In genomic region chr2:72324436-72324835, GRCm38 (mm10) we compare ENCODE assay signal across 21 mouse cellular contexts. TPM values are rescaled to one million over a fixed set of nuclear protein-coding genes. Genes with fewer than 3 reads are reported as not detected.
DNase-seq lines count a peak whose midpoint lies in the region; ATAC-seq and TF ChIP-seq lines count a peak whose summit lies in the region.
"Had no signal": no experiment of that assay in that cellular context is flagged by ENCODE, and none has a peak within 500 bp of the region (broad histone marks: within the 10 kb centered on the region; RNA-seq: fewer than 3 reads in every experiment).

No protein-coding gene starts in this region.

- ATAC-seq in forebrain, embryonic 16.5 days, result no peak
- no peak for ATAC-seq in forebrain, embryonic 11.5 days (replicated peaks; ENCODE audit: low FRiP score)
- no peak for ATAC-seq in hindbrain, embryonic 15.5 days (ENCODE audit: low FRiP score, low read depth)
- ATAC-seq in hindbrain, embryonic 12.5 days (ENCODE audit: low FRiP score), result no peak
- ATAC-seq in midbrain, postnatal 0 days (ENCODE audit: low FRiP score), result no peak
- no peak for ATAC-seq in midbrain, embryonic 16.5 days
- ATAC-seq: liver, postnatal 0 days had no signal

- WGBS in forebrain, embryonic 16.5 days, result 38% methylated on average over 12 of the region's 12 CpGs
- WGBS in forebrain, embryonic 11.5 days, result 73% methylated on average over 12 of the region's 12 CpGs
- 53% methylated on average over 12 of the region's 12 CpGs for WGBS in hindbrain, embryonic 15.5 days
- 69% methylated on average over 12 of the region's 12 CpGs for WGBS in hindbrain, embryonic 12.5 days
- 40% methylated on average over 12 of the region's 12 CpGs for WGBS in midbrain, postnatal 0 days
- 42% methylated on average over 12 of the region's 12 CpGs for WGBS in midbrain, embryonic 16.5 days

- no peaks in the 10 kb centered on the region for H3K27me3 ChIP-seq in forebrain, embryonic 16.5 days (replicated peaks; ENCODE audit: control insufficient read depth, insufficient read depth, low read length)
- H3K27me3 ChIP-seq in forebrain, embryonic 11.5 days (ENCODE audit: control insufficient read depth, insufficient read depth, low read length), result no peaks in the 10 kb centered on the region
- H3K27me3 ChIP-seq in hindbrain, embryonic 15.5 days, result no peaks in the 10 kb centered on the region
- H3K27me3 ChIP-seq in hindbrain, embryonic 12.5 days, result no peaks in the 10 kb centered on the region
- H3K27me3 ChIP-seq in midbrain, postnatal 0 days (ENCODE audit: insufficient read depth, low read length), result no peaks in the 10 kb centered on the region
- no peaks in the 10 kb centered on the region for H3K27me3 ChIP-seq in midbrain, embryonic 16.5 days (ENCODE audit: control insufficient read depth, insufficient read depth, low read depth, low read length)
- H3K27me3 ChIP-seq: CH12.LX; heart, embryonic 15.5 days; midbrain, embryonic 12.5 days; neural tube, embryonic 15.5 days had no signal

- H3K4me2 ChIP-seq in forebrain, embryonic 16.5 days (ENCODE audit: low read length), result peak overlapping the region; percentile 31
- no peak overlapping the region for H3K4me2 ChIP-seq in forebrain, embryonic 11.5 days (ENCODE audit: low read depth, low read length, severe bottlenecking)
- H3K4me2 ChIP-seq in hindbrain, embryonic 15.5 days, result peak overlapping the region; percentile 39; the same call in 1 of the 2 replicates
- no peak overlapping the region for H3K4me2 ChIP-seq in hindbrain, embryonic 12.5 days (replicated peaks)
- peak overlapping the region; percentile 4; the same call in 1 of the 2 replicates for H3K4me2 ChIP-seq in midbrain, postnatal 0 days (ENCODE audit: low read depth, low read length, poor library complexity, severe bottlenecking)
- H3K4me2 ChIP-seq in midbrain, embryonic 16.5 days (ENCODE audit: low read length), result no peak overlapping the region
- H3K4me2 ChIP-seq: heart, embryonic 15.5 days; midbrain, embryonic 12.5 days; neural tube, embryonic 15.5 days had no signal

- H3K4me1 ChIP-seq in forebrain, embryonic 16.5 days (replicated peaks; ENCODE audit: control insufficient read depth, insufficient read depth, low read length), result 0 out of 2 replicates have a peak, but pooled peaks cover 3% of the 10 kb centered on the region
- H3K4me1 ChIP-seq in forebrain, embryonic 11.5 days (replicated peaks; ENCODE audit: control insufficient read depth, insufficient read depth, low read length), result 0 out of 2 replicates have a peak, but pooled peaks cover 2% of the 10 kb centered on the region
- peaks cover 25% of the 10 kb centered on the region for H3K4me1 ChIP-seq in hindbrain, embryonic 15.5 days (replicated peaks)
- peaks cover 9% of the 10 kb centered on the region for H3K4me1 ChIP-seq in hindbrain, embryonic 12.5 days
- no peaks in the 10 kb centered on the region; the same call in 1 of the 2 replicates for H3K4me1 ChIP-seq in midbrain, postnatal 0 days (ENCODE audit: insufficient read depth, low read length)
- H3K4me1 ChIP-seq in midbrain, embryonic 16.5 days (ENCODE audit: control insufficient read depth, insufficient read depth, low read length), result peaks cover 15% of the 10 kb centered on the region

- no peak overlapping the region for H3K27ac ChIP-seq in forebrain, embryonic 16.5 days (ENCODE audit: low read length)
- H3K27ac ChIP-seq in forebrain, embryonic 11.5 days (ENCODE audit: low read depth, low read length), result no peak overlapping the region
- no peak overlapping the region for H3K27ac ChIP-seq in hindbrain, embryonic 15.5 days (replicated peaks)
- H3K27ac ChIP-seq in hindbrain, embryonic 12.5 days, result no peak overlapping the region
- H3K27ac ChIP-seq in midbrain, postnatal 0 days (ENCODE audit: low read depth, low read length), result no peak overlapping the region
- H3K27ac ChIP-seq in midbrain, embryonic 16.5 days (ENCODE audit: low read length), result no peak overlapping the region
- H3K27ac ChIP-seq: heart, embryonic 15.5 days; midbrain, embryonic 12.5 days; neural tube, embryonic 15.5 days had no signal

- H3K4me3 ChIP-seq in forebrain, embryonic 16.5 days (replicated peaks; ENCODE audit: low read length), result no peak overlapping the region
- H3K4me3 ChIP-seq in forebrain, embryonic 11.5 days (ENCODE audit: low read depth, low read length), result no peak overlapping the region
- no peak overlapping the region for H3K4me3 ChIP-seq in hindbrain, embryonic 15.5 days
- no peak overlapping the region for H3K4me3 ChIP-seq in hindbrain, embryonic 12.5 days
- H3K4me3 ChIP-seq in midbrain, postnatal 0 days (ENCODE audit: low read depth, low read length), result no peak overlapping the region
- no peak overlapping the region for H3K4me3 ChIP-seq in midbrain, embryonic 16.5 days (ENCODE audit: low read depth, low read length)
- H3K4me3 ChIP-seq: heart, embryonic 15.5 days; midbrain, embryonic 12.5 days; neural tube, embryonic 15.5 days had no signal

- no peak for TF ChIP-seq CTCF in midbrain, postnatal 0 days (IDR thresholded peaks at IDR 0.05)

- H3K9ac ChIP-seq in forebrain, embryonic 16.5 days (replicated peaks; ENCODE audit: low read depth, low read length), result no peak overlapping the region
- no peak overlapping the region for H3K9ac ChIP-seq in forebrain, embryonic 11.5 days (ENCODE audit: low read length)
- H3K9ac ChIP-seq in hindbrain, embryonic 15.5 days, result no peak overlapping the region
- no peak overlapping the region for H3K9ac ChIP-seq in hindbrain, embryonic 12.5 days
- H3K9ac ChIP-seq in midbrain, postnatal 0 days (replicated peaks; ENCODE audit: low read length, poor library complexity, severe bottlenecking), result no peak overlapping the region
- H3K9ac ChIP-seq in midbrain, embryonic 16.5 days (ENCODE audit: low read depth, low read length), result no peak overlapping the region
- H3K9ac ChIP-seq: heart, embryonic 15.5 days; liver, postnatal 0 days; midbrain, embryonic 12.5 days; neural tube, embryonic 15.5 days had no signal

- DNase-seq in forebrain, embryonic 11.5 days (ENCODE audit: low spot score), result no peak
- DNase-seq in kidney, postnatal 4 days, result peak; percentile 27 to 56
- no peak for DNase-seq in kidney, adult 11 months
- peak; percentile 28 for DNase-seq in midbrain, postnatal 0 days (ENCODE audit: low spot score)
- DNase-seq: adrenal gland, postnatal 14 days; cerebellum, adult 11-12 months; cerebellum, postnatal 25 days; embryo, embryonic 11 days; kidney, adult 18-20 months; liver, postnatal 0 days; lung, postnatal 36 days; right cerebral cortex, postnatal 25 days; thymus, postnatal 36 days had no signal

- H3K9me3 ChIP-seq in forebrain, embryonic 16.5 days (ENCODE audit: control insufficient read depth, low read length), result no peaks in the 10 kb centered on the region
- no peaks in the 10 kb centered on the region for H3K9me3 ChIP-seq in forebrain, embryonic 11.5 days (ENCODE audit: control insufficient read depth, low read length)
- no peaks in the 10 kb centered on the region for H3K9me3 ChIP-seq in hindbrain, embryonic 15.5 days
- no peaks in the 10 kb centered on the region for H3K9me3 ChIP-seq in hindbrain, embryonic 12.5 days (replicated peaks)
- H3K9me3 ChIP-seq in midbrain, postnatal 0 days (ENCODE audit: low read length), result no peaks in the 10 kb centered on the region
- no peaks in the 10 kb centered on the region for H3K9me3 ChIP-seq in midbrain, embryonic 16.5 days (replicated peaks; ENCODE audit: control insufficient read depth, low read length, poor library complexity, severe bottlenecking)
- H3K9me3 ChIP-seq: heart, embryonic 15.5 days; midbrain, embryonic 12.5 days; neural tube, embryonic 15.5 days had no signal

- no peaks in the 10 kb centered on the region for H3K36me3 ChIP-seq in forebrain, embryonic 16.5 days (ENCODE audit: control insufficient read depth, insufficient read depth)
- no peaks in the 10 kb centered on the region for H3K36me3 ChIP-seq in forebrain, embryonic 11.5 days (ENCODE audit: control insufficient read depth, insufficient read depth, low read length)
- no peaks in the 10 kb centered on the region for H3K36me3 ChIP-seq in hindbrain, embryonic 15.5 days
- H3K36me3 ChIP-seq in hindbrain, embryonic 12.5 days, result no peaks in the 10 kb centered on the region
- H3K36me3 ChIP-seq in midbrain, postnatal 0 days (ENCODE audit: insufficient read depth, low read length), result no peaks in the 10 kb centered on the region
- no peaks in the 10 kb centered on the region for H3K36me3 ChIP-seq in midbrain, embryonic 16.5 days (ENCODE audit: control insufficient read depth, insufficient read depth, low read length)
- H3K36me3 ChIP-seq: heart, embryonic 15.5 days; midbrain, embryonic 12.5 days; neural tube, embryonic 15.5 days had no signal

RNA-seq across cellular contexts. Expression of gene Map3k20, which starts 39.0 kb away (rescaled TPM):
- 4.2 and 4.4 TPM in 2 replicates for polyA plus RNA-seq in forebrain, embryonic 16.5 days (2015; fragmentation: Nextera tagmentation; extraction: Ambion mirVana)
- 8.5 and 9.5 TPM in 2 replicates for polyA plus RNA-seq in forebrain, embryonic 11.5 days (2014; fragmentation: Nextera tagmentation; extraction: Ambion mirVana)
- polyA plus RNA-seq in hindbrain, embryonic 15.5 days (2015; fragmentation: Nextera tagmentation; extraction: Ambion mirVana), result 4.5 and 4.8 TPM in 2 replicates
- 9.4 and 11.0 TPM in 2 replicates for polyA plus RNA-seq in hindbrain, embryonic 12.5 days (2016; fragmentation: Nextera tagmentation; extraction: Ambion mirVana)
- 8.0 and 8.5 TPM in 2 replicates for total RNA-seq in midbrain, postnatal 0 days (2014; rRNA removed)
- polyA plus RNA-seq in midbrain, postnatal 0 days (2015; fragmentation: Nextera tagmentation; extraction: Ambion mirVana), result 3.4 and 3.6 TPM in 2 replicates
- 4.4 and 5.1 TPM in 2 replicates for polyA plus RNA-seq in midbrain, embryonic 16.5 days (2015; fragmentation: Nextera tagmentation; extraction: Ambion mirVana)

Comparison
In these comparisons a context has a peak if more than half of its experiments do, and no peak if none do; other contexts are left out.
1. H3K4me2 ChIP-seq: peak in forebrain, embryonic 16.5 days (single experiment), hindbrain, embryonic 15.5 days (single experiment) and midbrain, postnatal 0 days (single experiment); none in forebrain, embryonic 11.5 days (single experiment), hindbrain, embryonic 12.5 days (single experiment) and midbrain, embryonic 16.5 days (single experiment).
2. DNase-seq: peak in kidney, postnatal 4 days (2 of 2) and midbrain, postnatal 0 days (single experiment); none in forebrain, embryonic 11.5 days (single experiment) and kidney, adult 11 months (single experiment).